Mouse (Mus musculus): ENCODE results near the gene Dnah9.

DNA sequence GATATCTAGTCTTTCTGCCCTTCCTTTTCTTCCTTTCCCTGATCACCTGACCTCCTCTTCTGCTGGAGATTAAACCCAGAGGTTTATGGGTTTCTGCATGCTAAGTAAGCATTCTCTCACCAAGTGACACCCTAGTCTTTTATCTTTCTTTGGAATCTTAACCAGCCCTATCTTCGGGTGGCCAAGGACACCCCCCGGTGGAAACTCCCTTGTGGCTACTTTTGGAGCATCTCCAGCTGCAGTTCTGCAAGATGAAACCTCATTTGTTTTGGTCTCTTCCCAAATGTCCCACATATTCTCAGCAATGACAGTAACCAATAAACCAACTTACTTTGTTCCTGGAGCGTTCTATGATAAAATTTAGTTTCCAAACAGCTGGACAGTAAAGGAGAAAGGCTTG is 109.4 kb downstream of the Dnah9 start:
- no peak for TF ChIP-seq MAFK (IDR thresholded peaks at IDR 0.05; ENCODE audit: insufficient read depth, low read depth, low read length)
- TF ChIP-seq ZNF384 (IDR thresholded peaks at IDR 0.05; ENCODE audit: low read depth, low read length): no peak

All from ES-E14 (cell line).